Mouse (Mus musculus) hindlimb bud, embryonic 11.5 days (tissue): ENCODE measurements around the gene Asic1.
"Not testable (repeated sequence)": the region's sequence is repeated elsewhere in the genome, so short reads cannot be mapped to it uniquely, and the experiment has no call there.

ENCODE experiments used
- DNase-seq: peaks from one replicate; pipeline ENCODE4 v3.0.0-alpha.2; 2012; ENCODE audit warnings: low read depth, low spot score; ENCODE audit errors: extremely low spot score

Gene Asic1

DNA sequence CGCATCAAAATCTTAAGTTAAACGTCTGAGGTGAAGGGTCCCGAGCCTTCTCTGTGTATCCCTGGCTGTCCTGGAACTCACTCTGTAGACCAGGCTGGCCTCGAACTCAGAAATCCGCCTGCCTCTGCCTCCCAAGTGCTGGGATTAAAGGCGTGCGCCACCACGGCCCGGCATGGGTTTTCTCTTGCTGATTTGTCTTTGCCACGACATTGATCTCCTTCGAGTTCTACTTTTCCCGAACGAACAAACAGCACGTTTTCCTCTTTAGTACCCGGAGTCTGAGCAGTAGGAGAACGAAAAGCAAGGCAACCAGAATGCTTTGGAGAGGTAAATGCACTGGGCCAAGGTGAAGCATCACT is 31.5 kb downstream of the Asic1 start:
- not testable (repeated sequence) for DNase-seq

DNA sequence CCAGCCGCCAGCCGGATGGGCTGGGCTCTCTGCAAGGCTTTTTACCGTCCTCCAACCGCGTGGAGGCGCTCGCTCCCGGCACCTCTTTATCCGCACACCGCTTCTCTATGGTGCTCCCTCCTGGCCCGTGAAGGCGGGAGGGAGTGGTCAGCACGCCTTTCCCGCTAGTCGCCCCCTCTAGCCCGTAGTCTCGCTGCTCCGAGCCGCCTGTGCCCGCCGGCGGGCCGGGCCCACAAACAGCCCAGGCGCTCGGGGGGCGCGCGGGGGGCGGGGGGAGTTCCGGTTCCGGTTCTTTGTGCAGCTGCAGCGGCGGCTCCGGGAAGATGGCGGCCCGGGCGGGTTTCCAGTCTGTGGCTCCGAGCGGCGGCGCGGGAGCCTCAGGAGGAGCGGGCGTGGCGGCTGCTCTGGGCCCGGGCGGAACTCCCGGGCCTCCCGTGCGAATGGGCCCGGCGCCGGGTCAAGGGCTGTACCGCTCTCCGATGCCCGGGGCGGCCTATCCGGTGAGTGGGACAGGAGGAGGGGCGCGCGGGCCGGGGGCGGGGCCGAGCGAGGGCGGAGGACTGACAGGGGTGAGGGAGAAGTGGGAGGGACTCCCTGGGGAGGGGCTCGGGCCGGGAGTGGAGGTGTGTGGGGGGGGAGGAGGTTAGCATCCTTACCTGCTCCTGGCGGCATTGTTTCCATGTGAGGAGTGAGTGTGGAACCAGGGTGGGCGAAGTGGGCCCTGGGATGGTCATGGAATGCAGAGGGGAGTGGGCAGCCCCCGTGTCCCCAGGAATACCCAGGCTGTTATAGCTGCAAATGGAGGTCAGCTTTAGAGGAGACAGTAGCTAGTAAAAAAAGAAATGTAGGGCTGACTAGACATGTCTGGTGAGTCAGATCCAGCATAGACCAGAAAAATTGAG is 32.1 kb downstream of the Asic1 start, which contains the start of gene Smarcd1:
Gene Smarcd1, plus strand, starts transcription at position 131 of the 902 bp plus-strand sequence.
- DNase-seq: peak; percentile 91

DNA sequence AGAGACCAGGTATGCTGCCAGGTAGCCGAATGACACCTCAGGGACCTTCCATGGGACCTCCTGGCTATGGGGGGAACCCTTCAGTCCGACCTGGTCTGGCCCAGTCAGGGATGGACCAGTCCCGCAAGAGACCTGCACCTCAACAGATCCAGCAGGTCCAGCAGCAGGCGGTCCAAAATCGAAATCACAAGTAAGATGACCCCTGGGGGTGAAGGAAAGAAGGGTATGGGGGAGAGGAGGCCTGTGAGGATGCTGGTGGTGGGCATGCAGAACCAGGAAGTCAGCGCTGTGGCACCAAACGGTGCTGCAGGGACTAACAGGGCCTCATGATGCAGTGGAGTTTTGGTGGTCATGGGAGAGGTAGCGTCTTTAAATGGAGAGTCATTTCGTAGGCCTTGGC is 32.9 kb downstream of the Asic1 start:
- no peak for DNase-seq

DNA sequence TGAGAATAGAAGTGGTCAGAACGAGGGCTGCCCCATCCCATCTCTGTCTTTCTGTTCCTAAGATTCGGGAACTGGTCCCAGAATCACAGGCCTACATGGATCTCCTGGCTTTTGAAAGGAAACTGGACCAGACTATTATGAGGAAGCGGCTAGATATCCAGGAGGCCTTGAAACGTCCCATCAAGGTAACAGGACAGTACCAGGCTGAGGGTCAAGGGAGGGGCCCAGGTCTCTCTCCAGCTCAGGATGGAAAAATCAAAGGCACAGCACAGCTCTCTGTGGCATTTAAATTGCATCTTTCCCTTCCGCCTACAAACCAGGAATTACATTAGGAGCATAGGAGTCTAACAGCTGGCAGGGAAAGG is 33.5 kb downstream of the Asic1 start:
- DNase-seq: no peak

DNA sequence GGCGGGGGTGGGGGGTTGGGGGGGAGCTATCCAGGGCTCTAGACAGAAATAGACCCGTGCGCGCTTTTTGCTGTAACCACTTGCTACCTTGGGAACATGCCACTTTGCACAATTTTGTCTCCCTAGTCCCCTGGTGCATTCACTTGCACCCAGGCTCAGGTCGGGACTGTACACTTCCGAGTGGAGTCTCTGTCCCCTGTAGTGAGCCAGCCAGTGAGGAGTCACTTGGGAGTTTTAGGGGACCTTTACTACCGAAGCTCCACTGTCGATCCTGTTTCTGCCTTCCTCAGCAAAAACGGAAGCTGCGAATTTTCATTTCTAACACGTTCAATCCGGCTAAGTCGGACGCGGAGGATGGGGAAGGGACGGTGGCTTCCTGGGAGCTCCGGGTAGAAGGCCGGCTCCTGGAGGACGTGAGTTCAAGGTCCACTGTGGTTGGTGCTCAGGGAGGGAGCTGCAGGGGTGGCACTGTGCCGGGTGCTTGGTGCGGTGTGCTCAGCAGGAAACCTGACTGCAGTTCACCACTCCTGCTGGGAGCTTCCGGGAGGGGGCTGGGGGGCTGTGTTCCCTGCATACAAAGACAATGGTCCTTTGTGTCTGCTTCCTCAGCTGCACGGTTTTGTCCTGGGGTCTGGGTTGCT is 34.0 kb downstream of the Asic1 start:
- no peak for DNase-seq

DNA sequence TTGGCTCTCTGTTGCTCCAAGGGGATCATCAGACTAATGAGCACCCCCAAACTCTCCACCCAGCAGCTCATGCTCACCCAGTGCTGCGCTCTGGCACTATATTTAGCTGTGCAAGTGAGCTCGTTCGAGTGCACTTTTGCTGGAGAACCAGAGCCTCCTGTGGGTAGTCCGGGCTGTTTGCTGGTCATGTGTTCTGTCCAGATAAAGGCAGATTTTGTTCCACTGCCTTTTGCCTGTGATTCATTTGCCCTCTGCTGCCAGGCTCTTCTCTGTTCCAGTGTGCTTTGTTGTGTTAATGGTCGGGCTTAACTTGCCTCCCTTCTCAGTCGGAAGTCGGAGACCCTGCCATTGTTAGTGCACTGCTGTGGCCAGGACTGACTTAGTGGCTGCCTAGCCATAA is 34.7 kb downstream of the Asic1 start:
- no peak for DNase-seq

DNA sequence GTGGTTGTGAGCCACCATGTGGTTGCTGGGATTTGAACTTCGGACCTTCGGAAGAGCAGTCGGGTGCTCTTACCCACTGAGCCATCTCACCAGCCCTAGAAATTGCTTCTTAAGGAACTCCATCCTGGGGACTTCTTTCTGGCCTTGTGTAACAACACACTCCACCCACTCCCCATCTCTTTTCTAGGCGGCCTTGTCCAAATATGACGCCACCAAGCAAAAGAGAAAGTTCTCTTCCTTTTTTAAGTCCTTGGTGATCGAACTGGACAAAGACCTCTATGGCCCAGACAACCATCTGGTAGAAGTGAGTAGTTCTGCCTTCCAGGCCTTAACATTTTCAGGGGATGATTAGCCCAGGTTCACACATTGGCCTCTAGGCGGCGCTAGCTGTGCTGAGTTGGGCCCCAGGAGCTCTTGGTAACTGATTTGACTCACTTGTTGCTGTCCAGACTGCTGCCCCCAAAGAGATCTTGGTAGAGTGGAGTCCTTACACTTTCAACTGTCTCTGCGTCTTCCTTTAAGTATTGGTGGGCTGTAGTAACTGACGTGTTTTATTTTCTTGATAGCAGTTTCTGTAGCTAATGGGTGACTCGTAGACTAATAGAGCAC is 35.4 kb downstream of the Asic1 start, which contains the start of gene Gm17349:
Gene Gm17349, minus strand, starts transcription at position 51 of the 609 bp plus-strand sequence.
- DNase-seq: no peak

DNA sequence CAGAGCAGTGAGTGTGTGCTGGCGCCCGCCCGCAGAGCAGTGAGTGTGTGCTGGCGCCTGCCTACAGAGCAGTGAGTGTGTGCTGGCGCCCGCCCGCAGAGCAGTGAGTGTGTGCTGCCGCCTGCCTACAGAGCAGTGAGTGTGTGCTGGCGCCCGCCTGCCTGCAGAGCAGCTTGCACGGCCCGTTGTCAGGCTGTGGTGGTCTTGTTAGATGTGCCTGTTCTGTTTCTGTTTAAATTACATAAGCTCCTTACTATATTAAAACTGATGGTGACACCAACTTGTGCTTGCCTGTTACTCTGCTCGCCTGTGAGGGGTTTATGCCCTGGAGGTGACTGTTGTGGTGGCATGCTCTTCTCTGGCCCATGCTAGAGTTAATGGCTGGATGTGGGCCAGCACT is 38.0 kb downstream of the Asic1 start:
- DNase-seq: no peak

DNA sequence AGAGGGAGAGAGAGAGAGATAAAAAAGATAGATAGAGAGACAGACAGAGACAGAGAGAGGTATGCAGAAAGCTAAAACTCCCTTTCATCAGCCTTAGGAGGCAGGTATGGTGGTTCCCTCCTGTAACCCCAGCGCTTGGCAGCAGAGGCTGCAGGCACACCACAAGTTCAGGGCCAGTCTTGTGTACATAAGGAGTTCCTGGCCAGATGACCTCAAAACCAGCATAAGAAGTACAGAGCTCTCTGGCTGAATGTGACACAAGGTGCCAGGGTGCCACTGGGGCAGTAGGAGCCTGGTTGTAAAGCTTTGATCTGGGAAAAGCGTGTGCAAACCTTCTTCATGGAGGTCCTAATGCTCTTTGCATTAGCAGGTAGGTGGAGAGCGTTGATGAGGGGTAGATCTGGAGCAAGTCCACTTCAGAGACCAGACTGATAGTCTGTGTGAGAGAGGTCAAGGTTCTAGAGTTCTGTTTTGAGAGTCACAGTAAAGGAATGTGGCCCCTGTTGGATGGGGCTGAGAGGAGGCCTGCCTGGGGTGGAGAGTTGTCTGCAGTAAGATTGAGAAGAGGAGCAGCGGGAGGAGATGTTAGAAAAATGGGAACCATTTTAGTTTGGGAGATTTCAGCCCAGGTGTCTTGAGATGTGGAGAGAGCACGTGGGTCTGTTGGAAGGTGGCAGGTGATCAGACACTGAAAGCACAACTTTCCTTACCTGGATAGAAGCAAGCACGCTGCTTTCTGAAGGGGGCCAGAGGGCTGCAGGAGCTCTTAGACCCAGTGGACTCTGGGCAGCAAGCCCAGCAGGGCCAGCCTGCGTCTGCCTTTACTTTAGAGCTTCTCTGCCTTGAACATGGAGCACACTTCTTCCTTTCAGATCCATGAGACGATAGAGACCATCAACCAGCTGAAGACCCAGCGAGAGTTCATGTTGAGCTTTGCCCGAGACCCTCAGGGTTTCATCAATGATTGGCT is 40.3 kb downstream of the Asic1 start:
- no peak for DNase-seq

DNA sequence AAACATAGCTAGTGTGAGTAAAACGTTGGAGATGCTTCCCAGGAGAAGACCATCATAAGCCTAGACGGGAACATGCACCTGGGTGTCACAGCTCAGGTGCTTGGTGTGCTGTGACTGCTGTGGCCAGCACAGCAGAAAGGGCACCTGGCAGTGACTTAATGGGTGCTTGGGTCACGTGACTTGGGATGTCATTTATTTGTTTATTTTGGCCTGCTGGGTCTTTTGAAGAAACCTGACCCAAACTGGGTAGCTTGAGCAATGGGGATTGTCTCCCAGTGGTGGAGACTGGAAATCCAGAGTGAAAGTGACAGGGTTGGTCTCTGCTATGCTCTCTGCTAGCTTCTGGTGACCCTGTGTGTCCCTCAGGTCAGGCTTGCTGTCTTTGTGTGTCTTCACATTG is 41.3 kb downstream of the Asic1 start:
- no peak for DNase-seq

DNA sequence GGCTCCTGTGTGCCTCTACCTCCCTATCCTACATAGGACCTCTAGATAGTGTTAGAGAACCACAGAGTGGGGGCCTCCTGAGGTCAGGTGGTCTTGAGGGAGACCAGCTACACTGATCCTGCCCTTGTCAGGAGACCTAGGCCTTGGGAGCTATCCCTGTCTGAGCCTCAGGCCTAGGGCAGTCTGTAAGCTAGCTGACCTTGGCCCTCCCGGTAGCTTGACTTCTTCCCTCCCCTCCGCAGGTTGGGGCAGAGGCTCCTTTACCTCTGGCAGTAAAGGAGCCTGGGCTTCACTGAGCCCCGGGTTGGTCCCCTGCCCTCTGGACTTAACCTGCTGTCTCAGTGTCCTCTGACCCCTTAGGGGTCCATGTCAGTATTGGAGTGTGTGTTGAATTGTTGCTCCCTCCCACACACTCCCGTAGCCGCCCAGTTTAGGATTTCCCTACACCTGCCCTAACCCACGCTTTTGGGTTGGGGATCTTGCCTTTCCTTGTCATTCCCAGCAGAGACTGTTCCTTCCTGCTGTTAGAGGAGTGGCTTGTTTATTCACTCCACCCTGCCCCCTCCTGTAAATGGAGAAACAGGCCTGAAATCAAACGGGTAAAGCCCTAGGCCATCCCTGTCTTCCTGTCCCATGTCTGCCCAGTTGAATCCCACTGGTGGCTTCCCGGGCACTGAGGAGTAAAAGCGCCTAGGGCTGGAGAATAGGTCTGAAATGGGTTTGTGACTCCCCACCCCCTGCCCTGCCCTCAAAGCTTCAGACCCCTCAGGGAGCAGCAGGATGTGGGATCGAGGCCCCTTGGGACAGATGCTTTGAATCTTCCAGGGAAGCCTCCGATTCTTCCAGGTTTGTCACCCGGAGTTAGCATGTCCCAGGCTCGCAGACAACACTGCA is 42.7 kb downstream of the Asic1 start:
- DNase-seq: no peak

DNA sequence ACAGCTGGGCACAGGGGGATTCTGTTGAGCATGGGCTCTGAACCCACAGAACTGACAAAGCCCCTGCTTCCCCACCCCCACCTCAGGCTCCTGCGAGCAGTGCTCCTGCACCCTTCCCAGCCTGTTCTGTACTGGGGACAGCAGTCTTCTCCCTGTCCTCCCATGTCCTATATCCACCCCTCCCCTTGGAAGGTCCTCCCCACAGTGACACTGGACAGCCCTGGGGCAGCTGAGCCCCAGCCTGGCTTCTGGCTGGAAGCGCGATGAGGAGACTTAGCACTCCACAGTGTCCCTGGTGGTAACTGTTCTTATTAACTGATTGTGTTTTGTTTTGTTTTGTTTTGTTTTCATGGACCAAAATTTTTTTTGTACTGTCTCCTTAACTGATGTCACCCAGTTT is 43.4 kb downstream of the Asic1 start:
- no peak for DNase-seq

DNA sequence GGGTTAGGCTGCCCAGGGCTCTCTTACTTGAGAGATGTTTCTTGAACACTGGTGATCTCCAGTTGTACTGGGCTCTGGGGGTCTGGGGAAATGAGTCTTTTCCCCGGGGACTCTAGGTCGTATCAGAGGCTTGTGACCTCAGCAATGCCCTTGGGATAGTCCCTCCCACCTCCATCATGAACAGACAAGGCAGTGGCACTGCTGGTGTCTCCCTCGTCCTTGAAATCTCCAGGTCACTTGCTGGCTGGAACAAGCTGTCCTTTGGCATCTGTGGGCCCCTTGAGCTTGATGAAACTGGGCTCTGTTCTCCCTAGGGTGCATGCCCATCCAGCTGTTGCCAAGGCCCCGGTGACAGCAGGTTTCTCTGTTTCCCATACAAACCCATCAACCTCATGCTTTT is 44.0 kb downstream of the Asic1 start:
- DNase-seq: no peak

DNA sequence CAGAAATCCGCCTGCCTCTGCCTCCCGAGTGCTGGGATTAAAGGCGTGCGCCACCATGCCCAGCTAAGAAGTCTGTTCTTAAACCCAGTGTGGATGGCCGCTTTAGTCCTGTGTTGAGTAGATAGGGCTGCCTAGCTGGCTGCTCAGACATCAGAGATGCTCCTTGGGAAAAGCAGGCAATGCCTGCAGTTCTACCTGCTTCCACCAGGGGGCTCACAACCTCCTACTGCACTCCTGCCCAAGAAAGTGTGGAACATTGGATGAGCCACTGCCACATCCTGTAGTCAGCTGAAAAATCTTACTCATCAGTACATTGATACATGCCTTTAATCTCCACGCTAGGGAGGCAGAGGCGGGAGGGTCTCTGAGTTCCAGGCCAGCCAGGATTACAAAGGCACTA is 44.7 kb downstream of the Asic1 start:
- peak; percentile 72 for DNase-seq

DNA sequence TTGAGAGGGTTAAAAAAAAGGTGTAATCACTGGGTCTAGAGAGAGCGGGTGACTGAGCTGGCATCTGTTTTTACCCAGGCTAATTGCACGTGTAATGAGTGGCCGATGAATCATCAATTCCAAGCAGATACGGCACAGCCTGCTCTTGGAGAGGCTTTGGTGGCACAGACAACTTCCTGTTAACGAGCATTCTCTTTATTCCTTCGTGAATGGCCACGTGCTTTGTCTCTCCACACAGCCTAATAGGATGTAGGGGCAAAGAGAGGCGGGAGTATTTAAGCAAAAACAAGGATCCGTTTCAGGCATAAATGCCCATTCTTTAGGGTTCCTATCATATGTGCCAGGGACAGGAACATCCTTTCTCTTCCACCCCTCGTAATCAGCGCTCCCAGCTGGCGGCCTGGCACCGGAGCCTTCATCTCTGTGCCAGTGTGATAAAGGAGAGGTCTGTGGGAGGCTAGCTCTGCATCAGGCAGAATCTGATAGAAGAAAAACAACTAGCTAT is 45.2 kb downstream of the Asic1 start:
- DNase-seq: no peak

DNA sequence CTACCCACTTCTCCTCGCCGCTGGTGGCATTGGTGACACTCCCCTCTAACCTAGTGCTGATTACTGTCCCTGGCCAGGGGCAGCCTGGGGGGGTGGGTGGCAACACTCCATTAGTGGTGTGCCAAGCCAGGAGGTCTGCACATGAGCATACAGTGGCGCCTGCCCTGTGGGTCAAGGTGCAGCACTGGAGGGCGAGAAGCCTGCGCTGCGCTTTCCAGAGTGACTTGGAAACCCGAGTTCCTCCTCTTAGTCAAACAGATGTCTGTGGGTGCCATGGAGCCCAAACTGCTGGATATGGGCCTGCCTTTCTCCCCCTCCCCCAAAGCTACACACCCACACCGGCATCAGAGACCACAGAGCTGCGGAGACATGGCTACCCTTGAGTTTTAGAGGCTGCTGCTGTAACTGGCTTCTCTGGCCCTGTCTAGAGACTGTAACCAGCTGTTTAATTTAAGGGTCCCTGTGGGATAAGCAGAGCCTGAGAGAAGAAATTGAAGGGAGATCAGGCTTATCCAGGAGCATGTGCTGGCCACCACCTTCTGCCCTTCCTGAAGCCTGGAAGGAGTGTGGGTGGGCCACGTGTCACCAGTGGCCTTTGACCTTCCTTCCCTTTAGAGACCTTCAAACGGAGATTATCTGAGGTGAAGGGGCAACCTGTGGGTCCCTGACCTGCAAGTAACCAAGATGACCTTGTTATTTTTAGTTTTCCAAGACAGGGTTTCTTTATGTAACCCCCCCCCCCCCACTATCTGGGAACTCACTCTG is 46.0 kb downstream of the Asic1 start:
- no peak for DNase-seq

DNA sequence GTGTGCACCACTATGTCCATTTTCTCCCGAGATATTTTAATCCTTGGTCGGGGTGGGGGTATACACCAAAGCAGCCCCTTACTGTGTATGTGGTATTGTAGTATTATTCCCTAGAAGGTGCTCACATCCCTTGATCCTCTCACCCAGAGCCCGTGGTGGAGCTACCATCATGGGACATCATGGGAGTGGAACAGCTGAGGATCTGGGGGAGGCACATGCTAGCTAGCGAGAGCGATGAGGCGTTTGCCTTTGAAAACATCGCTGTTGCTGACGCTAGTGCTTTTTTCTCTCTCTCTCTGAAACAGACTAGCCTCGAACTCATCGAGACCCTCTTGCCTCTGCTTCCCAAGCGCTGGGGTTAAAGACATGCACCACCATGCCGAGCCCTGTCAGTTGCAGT is 46.6 kb downstream of the Asic1 start:
- no peak for DNase-seq

DNA sequence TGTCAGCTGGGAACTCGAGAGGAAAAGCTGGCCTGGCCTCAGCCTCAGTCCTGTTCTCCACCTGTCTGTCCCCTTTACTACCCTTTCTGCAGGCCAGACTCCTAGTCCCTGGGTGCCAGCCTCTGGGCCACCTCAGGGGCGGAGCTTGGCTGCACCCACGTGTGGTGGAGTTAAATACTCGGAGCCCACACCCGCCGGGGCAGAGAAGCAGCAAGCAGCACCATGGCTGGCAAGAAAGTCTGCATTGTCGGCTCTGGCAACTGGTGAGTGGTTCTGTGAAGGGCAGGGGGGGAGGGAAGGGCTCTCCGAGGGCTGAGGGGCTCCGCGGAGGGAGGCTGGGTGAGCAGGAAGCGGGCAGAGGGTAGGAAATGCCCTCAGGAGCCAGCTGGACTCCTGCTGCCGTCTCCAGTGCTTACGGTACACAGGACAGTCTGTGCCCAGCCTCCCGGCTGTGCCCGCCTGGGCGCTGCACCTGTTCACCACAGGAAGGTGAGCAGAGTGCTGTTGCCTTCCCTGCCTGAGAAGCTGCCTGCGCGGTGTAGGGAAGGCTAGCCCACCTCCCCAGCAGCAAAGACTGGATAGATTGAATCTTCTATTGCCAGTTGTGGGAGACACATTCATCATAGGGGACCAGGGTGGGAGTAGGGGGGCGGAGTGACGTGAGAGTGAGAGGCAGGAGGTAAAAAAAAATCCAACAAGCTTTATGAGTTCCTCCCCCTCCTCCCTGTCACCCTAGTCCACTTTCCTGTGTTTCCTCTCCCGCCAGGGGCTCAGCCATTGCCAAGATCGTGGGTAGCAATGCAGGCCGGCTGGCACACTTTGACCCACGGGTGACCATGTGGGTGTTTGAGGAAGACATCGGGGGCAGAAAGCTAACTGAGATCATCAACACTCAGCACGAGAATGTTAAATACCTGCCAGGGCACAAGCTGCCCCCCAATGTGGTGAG is 47.5 kb downstream of the Asic1 start, which contains the start of gene Gpd1:
Gene Gpd1, plus strand, starts transcription at position 130 of the 949 bp plus-strand sequence.
- DNase-seq: no peak
